Mouse (Mus musculus): Measurements from ENCODE around the gene Ak2. TPM values are rescaled to one million over a fixed set of nuclear protein-coding genes. Genes with fewer than 3 reads are reported as not detected.

Ak2 gene
- polyA plus RNA-seq (2014; fragmentation: Nextera tagmentation; extraction: Ambion mirVana), result 119 and 128 TPM in 2 replicates

- Histone ChIP-seq H3K4me2 (replicated peaks; ENCODE audit: low read depth, low read length) (peak within 1 kb of the TSS; percentile 19; the same call in 1 of the 2 replicates), H3K4me1 (replicated peaks; ENCODE audit: control insufficient read depth, insufficient read depth, low read length) (peaks cover 6% of the 10 kb centered on the region; the same call in 1 of the 2 replicates), H3K4me3 (ENCODE audit: low read depth, low read length) (no peak within 1 kb of the TSS), H3K27me3 (ENCODE audit: control insufficient read depth, insufficient read depth, low read length) (no peaks in the 10 kb centered on the region), H3K9me3 (ENCODE audit: control insufficient read depth, low read length) (no peaks in the 10 kb centered on the region), H3K36me3 (ENCODE audit: control insufficient read depth, insufficient read depth, low read length) (0 out of 2 replicates have a peak, but pooled peaks cover 2% of the 10 kb centered on the region), H3K9ac (ENCODE audit: low read depth, low read length) (no peak within 1 kb of the TSS), H3K27ac (ENCODE audit: low read depth, low read length) (no peak within 1 kb of the TSS)
- 90% methylated on average over 9 of the region's 9 CpGs for WGBS
- ATAC-seq (ENCODE audit: low FRiP score) (no peak), DNase-seq (ENCODE audit: low spot score) (no peak)
Measured at GRCm38 (mm10) chr4:128991500-128992008, at the start of gene Ak2. TSS of gene Ak2 (plus strand) at chr4:128991958.

- no peak for DNase-seq (ENCODE audit: low spot score)
- ATAC-seq (ENCODE audit: low FRiP score), result no peak
- Histone ChIP-seq H3K36me3 (ENCODE audit: control insufficient read depth, insufficient read depth, low read length) (no peaks in the 10 kb centered on the region), H3K27me3 (ENCODE audit: control insufficient read depth, insufficient read depth, low read length) (no peaks in the 10 kb centered on the region), H3K4me2 (replicated peaks; ENCODE audit: low read depth, low read length) (no peak overlapping the region), H3K27ac (ENCODE audit: low read depth, low read length) (no peak overlapping the region), H3K9ac (ENCODE audit: low read depth, low read length) (no peak overlapping the region), H3K9me3 (ENCODE audit: control insufficient read depth, low read length) (no peaks in the 10 kb centered on the region), H3K4me1 (replicated peaks; ENCODE audit: control insufficient read depth, insufficient read depth, low read length) (no peaks in the 10 kb centered on the region; the same call in 1 of the 2 replicates), H3K4me3 (ENCODE audit: low read depth, low read length) (no peak overlapping the region)
- WGBS, result 49% methylated on average over 3 of the region's 3 CpGs
Measured at GRCm38 (mm10) chr4:128942346-128942745, 49.4 kb upstream of the Ak2 start.

GRCm38 (mm10) chr4:128946736-128947135, 45.0 kb upstream of the Ak2 start:
- DNase-seq (ENCODE audit: low spot score) (no peak), ATAC-seq (ENCODE audit: low FRiP score) (no peak; the same call in 1 of the 2 replicates)
- Histone ChIP-seq H3K27ac (ENCODE audit: low read depth, low read length) (no peak overlapping the region), H3K4me2 (replicated peaks; ENCODE audit: low read depth, low read length) (no peak overlapping the region), H3K4me1 (replicated peaks; ENCODE audit: control insufficient read depth, insufficient read depth, low read length) (no peaks in the 10 kb centered on the region; the same call in 1 of the 2 replicates), H3K4me3 (ENCODE audit: low read depth, low read length) (no peak overlapping the region), H3K27me3 (ENCODE audit: control insufficient read depth, insufficient read depth, low read length) (no peaks in the 10 kb centered on the region), H3K9me3 (ENCODE audit: control insufficient read depth, low read length) (no peaks in the 10 kb centered on the region), H3K9ac (ENCODE audit: low read depth, low read length) (no peak overlapping the region), H3K36me3 (ENCODE audit: control insufficient read depth, insufficient read depth, low read length) (no peaks in the 10 kb centered on the region)
- WGBS, result 76% methylated on average over 9 of the region's 9 CpGs

- Histone ChIP-seq H3K4me3 (ENCODE audit: low read depth, low read length) (no peak overlapping the region), H3K4me1 (replicated peaks; ENCODE audit: control insufficient read depth, insufficient read depth, low read length) (no peaks in the 10 kb centered on the region; the same call in 1 of the 2 replicates), H3K9me3 (ENCODE audit: control insufficient read depth, low read length) (no peaks in the 10 kb centered on the region), H3K36me3 (ENCODE audit: control insufficient read depth, insufficient read depth, low read length) (no peaks in the 10 kb centered on the region), H3K9ac (ENCODE audit: low read depth, low read length) (no peak overlapping the region), H3K27me3 (ENCODE audit: control insufficient read depth, insufficient read depth, low read length) (no peaks in the 10 kb centered on the region), H3K4me2 (replicated peaks; ENCODE audit: low read depth, low read length) (no peak overlapping the region), H3K27ac (ENCODE audit: low read depth, low read length) (no peak overlapping the region)
- no peak for DNase-seq (ENCODE audit: low spot score)
- 21% methylated on average over 18 of the region's 18 CpGs for whole genome bisulfite sequencing
- ATAC-seq (ENCODE audit: low FRiP score), result peak; percentile 53; the same call in 1 of the 2 replicates
Measured at GRCm38 (mm10) chr4:128947326-128947933, 44.3 kb upstream of the Ak2 start.

- DNase-seq (ENCODE audit: low spot score), result peak; percentile 77
- Histone ChIP-seq H3K4me2 (replicated peaks; ENCODE audit: low read depth, low read length) (no peak overlapping the region), H3K9me3 (ENCODE audit: control insufficient read depth, low read length) (no peaks in the 10 kb centered on the region), H3K4me1 (replicated peaks; ENCODE audit: control insufficient read depth, insufficient read depth, low read length) (no peaks in the 10 kb centered on the region; the same call in 1 of the 2 replicates), H3K36me3 (ENCODE audit: control insufficient read depth, insufficient read depth, low read length) (no peaks in the 10 kb centered on the region), H3K27ac (ENCODE audit: low read depth, low read length) (no peak overlapping the region), H3K27me3 (ENCODE audit: control insufficient read depth, insufficient read depth, low read length) (no peaks in the 10 kb centered on the region), H3K4me3 (ENCODE audit: low read depth, low read length) (no peak overlapping the region), H3K9ac (ENCODE audit: low read depth, low read length) (no peak overlapping the region)
- no peak for ATAC-seq (ENCODE audit: low FRiP score)
- 28% methylated on average over 6 of the region's 6 CpGs for WGBS
Measured at GRCm38 (mm10) chr4:128948137-128948674, 43.6 kb upstream of the Ak2 start.

- Histone ChIP-seq H3K27me3 (ENCODE audit: control insufficient read depth, insufficient read depth, low read length) (no peaks in the 10 kb centered on the region), H3K9me3 (ENCODE audit: control insufficient read depth, low read length) (no peaks in the 10 kb centered on the region), H3K36me3 (ENCODE audit: control insufficient read depth, insufficient read depth, low read length) (no peaks in the 10 kb centered on the region), H3K9ac (ENCODE audit: low read depth, low read length) (0 out of 2 replicates have a peak overlapping the region, but pooled peaks have one; percentile 4), H3K4me2 (replicated peaks; ENCODE audit: low read depth, low read length) (no peak overlapping the region), H3K4me1 (replicated peaks; ENCODE audit: control insufficient read depth, insufficient read depth, low read length) (no peaks in the 10 kb centered on the region; the same call in 1 of the 2 replicates), H3K4me3 (ENCODE audit: low read depth, low read length) (no peak overlapping the region), H3K27ac (ENCODE audit: low read depth, low read length) (no peak overlapping the region)
- WGBS, result 49% methylated on average over 15 of the region's 15 CpGs
- no peak for DNase-seq (ENCODE audit: low spot score)
- no peak for ATAC-seq (ENCODE audit: low FRiP score)
Measured at GRCm38 (mm10) chr4:128949470-128950005, 42.2 kb upstream of the Ak2 start.

- H3K9me3 ChIP-seq (ENCODE audit: control insufficient read depth, low read length), result no peaks in the 10 kb centered on the region
- H3K36me3 ChIP-seq (ENCODE audit: control insufficient read depth, insufficient read depth, low read length), result no peaks in the 10 kb centered on the region
- ATAC-seq (ENCODE audit: low FRiP score), result no peak
- H3K27ac ChIP-seq (ENCODE audit: low read depth, low read length), result no peak overlapping the region
- no peaks in the 10 kb centered on the region for H3K27me3 ChIP-seq (ENCODE audit: control insufficient read depth, insufficient read depth, low read length)
- H3K4me1 ChIP-seq (replicated peaks; ENCODE audit: control insufficient read depth, insufficient read depth, low read length), result no peaks in the 10 kb centered on the region; the same call in 1 of the 2 replicates
- no peak overlapping the region for H3K4me2 ChIP-seq (replicated peaks; ENCODE audit: low read depth, low read length)
- DNase-seq (ENCODE audit: low spot score), result no peak
- WGBS, result 91% methylated on average over 5 of the region's 5 CpGs
- H3K4me3 ChIP-seq (ENCODE audit: low read depth, low read length), result no peak overlapping the region
- H3K9ac ChIP-seq (ENCODE audit: low read depth, low read length), result no peak overlapping the region
Measured at GRCm38 (mm10) chr4:128950461-128950860, 41.3 kb upstream of the Ak2 start.

- 85% methylated on average over 5 of the region's 5 CpGs for WGBS
- no peak overlapping the region for H3K9ac ChIP-seq (ENCODE audit: low read depth, low read length)
- no peak for ATAC-seq (ENCODE audit: low FRiP score)
Measured at GRCm38 (mm10) chr4:128953851-128954250, 37.9 kb upstream of the Ak2 start.

More at GRCm38 (mm10) chr4:128953851-128954250, 37.9 kb upstream of the Ak2 start:
- Histone ChIP-seq H3K4me1 (replicated peaks; ENCODE audit: control insufficient read depth, insufficient read depth, low read length) (no peaks in the 10 kb centered on the region), H3K9me3 (ENCODE audit: control insufficient read depth, low read length) (no peaks in the 10 kb centered on the region), H3K27ac (ENCODE audit: low read depth, low read length) (no peak overlapping the region), H3K36me3 (ENCODE audit: control insufficient read depth, insufficient read depth, low read length) (no peaks in the 10 kb centered on the region), H3K4me2 (replicated peaks; ENCODE audit: low read depth, low read length) (no peak overlapping the region), H3K4me3 (ENCODE audit: low read depth, low read length) (no peak overlapping the region), H3K27me3 (ENCODE audit: control insufficient read depth, insufficient read depth, low read length) (no peaks in the 10 kb centered on the region)
- no peak for DNase-seq (ENCODE audit: low spot score)
